Mouse (Mus musculus) bone marrow, adult 2 months (tissue): ENCODE measurements around the gene Spata32.

Source experiments
- CTCF ChIP-seq: fragments of 200-500 bp; IDR thresholded peaks from 2 replicates; pipeline ENCODE4 v1.5.1; 2011; ENCODE audit warnings: low read length, control low read depth; ENCODE audit not compliant: control insufficient read depth, insufficient read depth
- POLR2A ChIP-seq: fragments of 200-500 bp; IDR thresholded peaks from 2 replicates; pipeline ENCODE4 v1.6.1; 2011; ENCODE audit warnings: low read depth, mild to moderate bottlenecking, control low read depth, low read length, borderline replicate concordance; ENCODE audit not compliant: control insufficient read depth

DNA sequence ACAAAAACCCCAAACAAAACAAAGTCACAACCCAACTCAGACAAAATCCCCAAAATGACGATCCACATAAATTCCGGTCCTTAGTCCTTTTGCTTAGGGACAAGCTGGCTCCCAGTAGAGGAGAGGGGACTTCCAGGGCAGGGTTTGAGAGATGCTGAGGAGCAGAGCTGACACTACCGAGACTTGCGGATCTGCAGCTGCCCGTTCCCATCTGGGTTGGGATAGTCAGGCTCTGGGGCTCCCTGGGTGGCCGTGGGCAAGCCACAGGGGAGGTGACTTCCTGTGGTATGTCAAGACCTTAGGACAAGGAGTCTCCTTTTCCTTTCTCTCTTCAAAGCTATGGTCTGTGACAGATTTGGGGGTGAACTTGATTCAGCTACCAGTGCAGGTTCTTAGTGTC, 18.2 kb upstream of the Spata32 start:
- TF ChIP-seq POLR2A (no peak), CTCF (no peak)
